Mouse (Mus musculus): ENCODE measurements around the gene Actrt2.

Actrt2 gene

DNA sequence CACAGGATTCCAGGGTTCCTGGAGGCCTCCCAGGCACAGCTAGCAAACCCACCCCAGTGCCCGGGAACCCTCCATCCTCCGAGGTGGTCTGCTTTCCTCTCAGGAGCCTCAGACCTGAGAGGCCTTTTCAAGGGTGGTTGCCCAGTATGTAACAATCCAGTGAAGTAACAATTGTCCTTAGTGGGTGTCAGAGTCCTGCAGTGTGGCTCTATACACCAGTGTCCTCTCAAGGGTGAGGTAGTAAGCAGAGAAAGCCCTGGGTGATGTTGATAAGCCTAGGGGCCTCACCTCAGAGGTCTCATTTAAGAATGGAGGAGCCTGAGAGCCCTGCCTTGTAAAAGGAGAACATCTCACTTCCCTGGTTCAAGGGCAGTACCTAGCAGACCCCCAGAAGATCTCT is at the start of gene Actrt2:
TSS of gene Actrt2 (minus strand) at position 101 of the 400 bp plus-strand sequence.
- DNase-seq, result no peak

- DNase-seq, result no peak
Observed at GRCm38 (mm10) chr4:154709391-154710107, 41.9 kb upstream of the Actrt2 start.

GRCm38 (mm10) chr4:154708811-154709210 is 41.1 kb upstream of the Actrt2 start:
- DNase-seq, result no peak

DNA sequence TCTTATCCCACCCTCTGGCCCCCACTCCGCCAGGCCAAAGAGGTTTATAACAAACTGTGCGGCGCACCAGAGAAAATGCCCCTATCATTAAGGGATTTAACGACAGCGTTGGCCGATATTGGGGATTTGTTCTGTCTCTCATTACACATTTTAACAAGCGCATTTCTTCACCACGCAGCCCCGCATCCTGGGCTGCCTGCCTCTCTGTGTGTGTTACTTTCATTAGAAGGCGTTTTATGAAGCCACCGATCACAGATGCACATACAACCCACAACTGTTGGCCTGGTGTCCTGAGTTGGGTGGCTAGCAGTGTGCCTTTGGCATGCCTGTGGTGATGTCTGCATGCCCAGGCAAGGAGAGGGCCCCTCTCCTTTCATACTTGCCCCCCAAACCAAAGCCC is 40.6 kb upstream of the Actrt2 start:
- DNase-seq, result no peak

- no peak for DNase-seq
Observed at GRCm38 (mm10) chr4:154707521-154707920, 39.9 kb upstream of the Actrt2 start.

GRCm38 (mm10) chr4:154706442-154706841 is 38.8 kb upstream of the Actrt2 start:
- no peak for DNase-seq

GRCm38 (mm10) chr4:154705681-154706080 is 38.0 kb upstream of the Actrt2 start:
- DNase-seq, result no peak

GRCm38 (mm10) chr4:154705056-154705455 is 37.4 kb upstream of the Actrt2 start:
- no peak for DNase-seq

DNA sequence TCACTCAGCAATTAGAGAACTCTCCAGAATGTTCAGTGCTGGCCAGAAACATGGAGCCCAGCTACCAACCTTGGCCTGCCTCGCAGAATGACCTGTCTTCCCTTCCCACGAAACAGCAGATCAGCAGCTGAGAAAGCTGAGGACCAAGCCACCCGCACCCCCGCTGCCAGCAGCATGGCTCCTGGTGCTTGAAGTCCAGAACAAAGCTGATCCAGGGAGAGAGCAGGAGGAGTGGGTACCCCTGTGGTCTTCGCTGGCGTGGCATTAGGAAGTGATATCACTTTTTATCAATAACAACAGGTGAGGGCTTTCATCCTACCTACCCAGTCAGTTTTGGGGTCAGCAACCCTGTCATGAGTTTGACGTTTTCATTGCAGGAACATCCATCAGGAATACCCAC is 36.9 kb upstream of the Actrt2 start:
- no peak for DNase-seq

- DNase-seq, result no peak
Observed at GRCm38 (mm10) chr4:154703426-154704070, 35.9 kb upstream of the Actrt2 start.

- no peak for DNase-seq
Observed at GRCm38 (mm10) chr4:154702931-154703330, 35.3 kb upstream of the Actrt2 start.

GRCm38 (mm10) chr4:154702186-154702585 is 34.5 kb upstream of the Actrt2 start:
- DNase-seq, result no peak

DNA sequence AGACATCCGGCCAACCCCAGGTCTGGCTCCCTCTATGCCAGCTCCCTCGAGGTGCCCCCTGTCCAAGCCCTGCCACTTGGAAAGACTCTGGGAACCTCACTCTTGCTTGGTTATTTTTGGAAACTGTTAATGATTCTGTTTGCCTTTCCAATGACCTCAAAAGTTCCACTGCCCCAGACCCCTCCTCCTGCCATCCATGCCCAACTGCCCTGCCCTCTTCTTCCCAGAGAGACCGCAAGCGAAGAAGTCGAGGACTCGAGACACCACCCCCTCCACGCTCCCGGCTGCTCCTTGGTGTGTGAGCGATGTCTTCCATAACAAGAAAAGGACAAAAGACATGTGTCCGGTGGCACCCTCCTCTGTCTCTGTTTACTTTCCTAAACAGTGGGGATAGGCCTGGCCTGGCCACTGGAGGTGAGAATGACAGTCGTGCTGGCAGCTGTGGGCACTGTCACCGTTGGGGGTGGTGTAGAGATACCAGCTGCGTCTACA is 33.3 kb upstream of the Actrt2 start:
- no peak for DNase-seq

DNA sequence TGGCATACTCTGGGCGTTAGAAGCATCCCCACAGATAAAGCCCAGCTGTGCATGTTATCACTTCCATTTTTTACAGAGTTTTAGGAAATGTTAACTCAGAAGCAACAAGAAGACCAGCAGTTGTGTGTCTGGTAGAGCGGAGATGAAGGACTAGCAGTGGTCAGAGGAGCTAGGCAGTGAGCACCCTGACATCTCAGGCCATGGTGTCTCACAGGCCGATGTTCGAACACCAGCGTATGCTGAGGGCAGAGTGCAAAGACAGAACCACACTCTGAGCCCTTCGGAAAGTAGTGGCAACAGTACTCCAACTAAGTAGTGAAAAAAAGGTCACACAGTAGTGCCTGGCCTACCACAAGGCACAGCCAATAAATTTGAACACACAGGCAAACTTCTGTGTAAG is 32.8 kb upstream of the Actrt2 start:
- no peak for DNase-seq

DNA sequence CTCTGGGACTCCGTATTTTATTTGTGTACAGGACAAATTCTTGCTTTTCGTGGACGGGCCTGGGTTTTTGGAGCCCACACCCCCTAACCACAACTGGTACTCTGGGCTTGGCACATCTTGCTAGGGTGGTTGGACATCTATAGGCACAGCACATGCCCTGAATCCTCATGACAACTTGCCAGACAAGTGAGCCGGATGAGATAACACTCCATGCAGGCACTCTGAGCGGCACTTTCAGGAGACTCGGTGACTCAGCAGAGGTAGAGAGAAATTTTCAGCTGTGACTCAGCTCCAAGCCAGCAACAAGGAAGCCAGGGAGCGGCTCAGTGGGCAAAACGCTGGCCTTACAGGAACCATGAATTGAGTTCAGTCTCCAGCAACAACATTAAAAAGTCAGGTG is 31.6 kb upstream of the Actrt2 start:
- no peak for DNase-seq

DNA sequence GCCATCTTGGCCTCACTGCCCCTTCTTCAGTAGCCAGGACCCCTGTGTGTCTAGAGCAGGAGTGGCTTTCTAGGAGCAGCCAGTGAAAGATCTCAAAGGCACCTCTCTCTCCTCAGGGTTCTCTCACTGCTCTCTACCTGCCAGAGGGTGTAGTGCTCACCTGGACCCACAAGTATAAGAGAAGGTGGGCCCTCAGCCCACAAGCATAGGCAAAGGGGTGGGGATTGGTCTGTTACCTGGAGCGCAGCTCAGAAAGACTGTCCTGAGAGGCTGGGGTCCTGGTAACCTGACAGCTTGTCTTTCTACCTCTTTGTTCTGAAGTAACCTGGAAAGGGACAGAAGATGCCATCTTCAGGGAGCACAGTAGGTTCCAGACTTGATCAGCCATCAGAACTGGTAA is 31.0 kb upstream of the Actrt2 start:
- DNase-seq, result no peak

DNA sequence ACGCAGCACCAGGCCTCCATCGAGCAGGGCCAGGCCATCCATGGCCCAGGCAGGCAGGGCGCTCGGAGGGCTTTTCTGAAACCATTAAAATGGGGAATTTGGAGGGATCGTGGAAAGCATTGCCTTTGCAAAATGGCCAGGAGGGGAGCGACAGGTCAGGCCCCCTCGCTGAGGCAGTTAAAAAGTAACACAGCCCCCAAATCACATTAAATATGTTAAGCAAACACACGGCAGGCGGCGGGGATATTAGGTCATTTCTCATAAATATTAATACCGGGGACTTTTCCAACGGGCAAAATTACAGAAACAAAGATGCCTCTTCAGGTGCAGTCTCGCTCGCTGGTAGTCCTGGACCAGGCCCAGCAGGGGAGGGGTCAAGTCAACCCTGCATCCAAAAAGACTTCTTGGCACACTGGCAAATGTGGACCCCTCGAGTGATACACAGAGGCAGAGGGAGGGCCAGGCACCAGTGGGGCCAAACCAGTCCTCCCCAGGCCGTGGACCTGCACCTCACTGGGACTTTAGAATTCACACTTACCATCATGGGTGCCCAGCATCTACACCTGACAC is 30.4 kb upstream of the Actrt2 start:
- DNase-seq, result no peak

GRCm38 (mm10) chr4:154697476-154697875 is 29.8 kb upstream of the Actrt2 start:
- DNase-seq, result no peak

GRCm38 (mm10) chr4:154696552-154696951 is 28.9 kb upstream of the Actrt2 start:
- no peak for DNase-seq

DNA sequence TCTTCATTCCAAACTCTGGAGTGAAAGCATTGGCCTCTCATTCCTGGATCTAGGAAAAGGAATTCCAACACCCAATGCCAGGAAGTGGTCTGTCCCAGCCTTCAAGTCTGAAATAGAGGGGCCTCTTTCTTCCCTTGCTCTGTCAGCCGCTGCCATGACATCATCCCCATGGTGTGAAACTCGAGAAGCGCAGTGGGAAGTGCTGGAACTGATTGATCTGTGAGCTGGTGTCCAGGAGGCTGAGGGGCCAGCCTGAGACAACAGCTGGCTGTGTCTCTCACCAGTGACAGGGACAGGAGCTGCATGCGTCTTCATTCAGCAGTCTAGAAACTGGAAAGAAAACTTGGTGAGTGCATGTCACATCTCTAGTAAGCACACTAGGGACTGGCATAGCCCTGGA is 28.5 kb upstream of the Actrt2 start:
- DNase-seq, result no peak

DNA sequence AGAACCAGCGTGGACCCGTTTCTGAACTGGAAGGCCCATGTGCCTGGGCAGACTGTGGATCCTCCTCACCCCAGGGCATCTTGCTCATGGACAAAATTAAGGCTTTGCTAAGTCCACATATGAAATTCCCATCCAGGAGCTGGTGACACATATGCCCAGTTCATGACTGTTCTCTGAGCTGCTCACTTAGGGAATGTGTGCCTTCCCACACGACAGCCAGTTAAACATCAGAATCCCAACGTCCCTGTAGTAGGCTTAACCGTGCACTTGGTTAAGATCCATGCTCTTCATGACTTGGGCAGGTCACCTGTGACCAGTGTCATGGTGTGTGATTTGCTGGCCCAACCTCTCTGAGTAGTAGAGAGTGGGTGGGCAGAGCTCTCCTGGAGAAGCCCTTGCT is 26.7 kb upstream of the Actrt2 start:
- no peak for DNase-seq

DNA sequence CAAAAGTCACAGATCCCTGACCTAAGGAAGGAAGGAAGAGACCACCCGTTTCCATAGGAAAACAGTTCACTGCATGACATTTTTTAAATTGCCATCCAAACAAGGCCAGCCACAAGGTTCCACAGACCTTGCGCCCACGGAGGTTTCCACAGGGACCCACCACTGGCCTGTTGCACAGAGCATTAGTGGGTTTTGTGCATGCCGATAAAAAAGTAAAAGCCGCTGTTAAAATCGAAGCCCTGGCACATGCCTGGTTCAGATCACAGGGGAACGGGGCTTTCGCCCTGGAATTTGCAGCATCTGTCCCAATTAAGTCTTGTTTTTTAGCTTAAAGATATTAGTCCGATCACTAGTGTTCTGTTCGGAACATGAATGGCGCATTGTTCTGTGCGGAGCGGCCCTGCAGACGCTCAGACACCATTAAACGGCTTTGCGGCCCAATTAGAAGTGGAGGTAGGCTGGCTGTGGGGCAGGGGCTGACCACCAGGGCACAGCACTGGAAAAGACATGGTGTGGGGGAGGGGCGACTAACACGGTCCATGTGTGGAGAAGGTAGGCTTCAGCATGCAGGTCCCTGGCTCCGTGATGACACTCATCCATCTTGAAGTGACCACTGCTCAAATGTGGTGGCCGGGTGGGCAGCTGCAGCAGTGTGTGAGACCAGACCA is 25.8 kb upstream of the Actrt2 start:
- DNase-seq, result no peak

DNA sequence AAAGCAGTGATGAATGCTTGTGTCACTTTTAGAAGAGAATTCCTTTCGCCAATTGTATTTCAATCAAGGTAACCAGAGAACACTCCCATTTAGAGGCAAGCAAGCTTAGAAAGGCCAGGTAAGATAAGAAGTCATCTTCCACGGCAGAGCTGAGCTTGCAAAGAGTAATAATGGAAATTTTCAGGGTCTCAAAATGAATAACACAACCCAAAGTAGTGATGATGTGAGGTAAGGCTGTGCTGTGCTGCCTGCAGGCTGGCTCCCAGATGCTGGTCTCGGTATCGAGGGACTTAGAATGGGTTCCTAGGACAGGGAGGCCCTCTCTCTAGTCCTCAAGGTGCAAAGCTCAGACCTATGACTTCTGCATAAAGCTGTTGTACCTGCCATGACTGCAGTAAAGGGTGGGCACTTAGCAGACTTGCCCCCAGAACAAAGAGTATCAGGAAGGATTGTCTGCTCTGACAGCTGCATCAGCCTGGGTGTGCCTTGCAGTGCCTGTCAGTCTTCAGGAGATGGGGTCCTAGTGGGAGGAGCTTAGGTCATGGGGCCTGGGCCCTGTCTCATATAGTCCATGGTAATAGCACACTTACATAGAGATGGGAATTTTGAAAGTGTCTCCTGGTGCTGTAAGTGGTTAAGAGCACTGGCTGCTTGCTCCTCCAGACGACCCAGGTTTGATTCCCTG is 15.5 kb upstream of the Actrt2 start:
- no peak for DNase-seq
